Mouse (Mus musculus): ENCODE measurements around the gene Tmem218. TPM values are rescaled to one million over a fixed set of nuclear protein-coding genes. Genes with fewer than 3 reads are reported as not detected.

Tmem218 gene
- polyA plus RNA-seq (2014; fragmentation: Nextera tagmentation; extraction: Ambion mirVana) = 9.8 and 10.6 TPM in 2 replicates

DNA sequence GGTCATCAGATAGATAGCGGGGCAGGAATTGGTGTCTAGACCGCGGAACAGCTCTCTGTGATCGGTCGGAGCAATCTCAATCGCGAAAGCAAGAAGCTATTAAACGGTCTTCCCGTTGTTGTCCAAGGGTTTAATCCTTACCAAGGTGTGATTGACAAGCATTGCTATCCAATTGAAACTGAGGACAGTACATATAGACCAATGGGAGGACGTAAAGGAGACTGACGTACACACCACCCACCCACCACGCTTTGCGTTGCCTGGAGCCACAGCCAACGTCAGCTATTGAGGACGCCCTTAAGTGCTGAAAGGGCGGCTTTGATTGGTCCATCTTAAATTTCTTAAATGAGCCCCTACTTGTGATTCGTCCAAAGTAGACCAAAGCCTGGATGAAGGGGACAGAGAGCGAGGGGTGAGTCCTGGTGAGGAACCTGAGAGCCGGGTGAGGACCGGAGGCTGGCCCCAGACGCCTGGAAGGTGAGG lies at the start of gene Tmem218:
TSS of gene Tmem218 (plus strand) at position 295 of the 483 bp plus-strand sequence.
- Histone ChIP-seq H3K36me3 (replicated peaks; ENCODE audit: control insufficient read depth, insufficient read depth) (no peaks in the 10 kb centered on the region), H3K9me3 (ENCODE audit: control insufficient read depth, low read length) (no peaks in the 10 kb centered on the region), H3K4me1 (replicated peaks; ENCODE audit: control insufficient read depth, insufficient read depth, low read length) (peaks cover 9% of the 10 kb centered on the region), H3K4me3 (replicated peaks; ENCODE audit: low read length) (peak within 1 kb of the TSS; percentile 73), H3K27ac (peak within 1 kb of the TSS; percentile 91), H3K9ac (peak within 1 kb of the TSS; percentile 74), H3K27me3 (ENCODE audit: control insufficient read depth, insufficient read depth, low read length) (no peaks in the 10 kb centered on the region), H3K4me2 (replicated peaks) (peak within 1 kb of the TSS; percentile 86)
- DNase-seq (ENCODE audit: low spot score) (peak; percentile 99), ATAC-seq (ENCODE audit: low FRiP score) (peak; percentile 100)
- WGBS = 0% methylated on average over 21 of the region's 21 CpGs

DNA sequence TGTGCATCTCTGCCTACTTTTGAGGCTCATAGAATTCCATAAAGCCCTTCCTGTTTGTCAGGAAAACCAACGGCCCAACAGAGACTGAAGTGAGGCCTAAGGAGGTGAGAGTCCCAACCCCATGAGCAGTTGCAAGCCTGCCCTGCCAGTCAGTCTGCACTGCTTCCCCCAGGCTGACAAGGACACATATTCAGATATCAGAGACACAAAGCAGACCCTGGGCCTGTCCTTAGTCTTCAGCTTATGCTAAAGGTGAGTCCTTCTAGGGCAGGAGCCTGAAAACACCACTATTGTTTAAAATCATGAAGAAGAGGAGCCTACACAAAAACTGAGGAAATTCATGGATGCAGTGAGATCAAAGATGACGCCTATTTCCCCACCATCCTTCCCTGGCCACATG lies 47.3 kb upstream of the Tmem218 start:
- Histone ChIP-seq H3K4me3 (replicated peaks; ENCODE audit: low read length) (no peak overlapping the region), H3K9ac (no peak overlapping the region), H3K9me3 (ENCODE audit: control insufficient read depth, low read length) (no peaks in the 10 kb centered on the region), H3K4me1 (replicated peaks; ENCODE audit: control insufficient read depth, insufficient read depth, low read length) (no peaks in the 10 kb centered on the region), H3K36me3 (replicated peaks; ENCODE audit: control insufficient read depth, insufficient read depth) (no peaks in the 10 kb centered on the region), H3K27ac (no peak overlapping the region), H3K27me3 (ENCODE audit: control insufficient read depth, insufficient read depth, low read length) (no peaks in the 10 kb centered on the region), H3K4me2 (replicated peaks) (no peak overlapping the region)
- ATAC-seq (ENCODE audit: low FRiP score) = no peak
- WGBS = 77% methylated on average over 2 of the region's 2 CpGs
- no peak for DNase-seq (ENCODE audit: low spot score)

DNA sequence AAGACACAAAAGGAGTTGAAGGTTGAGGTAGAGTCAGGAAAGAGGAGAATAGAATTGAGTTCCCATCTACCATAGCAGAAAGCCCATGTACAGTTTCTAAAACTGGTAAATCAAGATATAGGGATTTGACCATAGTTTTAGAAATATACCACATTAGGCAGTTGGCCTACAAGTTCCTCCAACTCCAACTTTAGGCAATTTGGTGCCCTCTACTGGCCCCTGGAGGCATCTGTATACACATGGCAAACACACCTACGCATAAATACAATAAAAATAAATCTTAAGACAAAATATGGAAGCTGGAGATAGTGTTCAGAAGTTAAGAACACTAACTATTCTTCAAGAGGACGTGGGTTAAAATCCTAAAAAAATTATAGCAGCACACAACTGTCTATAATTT lies 41.1 kb upstream of the Tmem218 start:
- no peak for ATAC-seq (ENCODE audit: low FRiP score)
- H3K4me3 ChIP-seq (replicated peaks; ENCODE audit: low read length) = no peak overlapping the region
- H3K27me3 ChIP-seq (ENCODE audit: control insufficient read depth, insufficient read depth, low read length) = no peaks in the 10 kb centered on the region
- 82% methylated on average over 2 of the region's 2 CpGs for WGBS
- H3K9me3 ChIP-seq (ENCODE audit: control insufficient read depth, low read length) = no peaks in the 10 kb centered on the region
- H3K4me1 ChIP-seq (replicated peaks; ENCODE audit: control insufficient read depth, insufficient read depth, low read length) = no peaks in the 10 kb centered on the region
- peak; percentile 38 for DNase-seq (ENCODE audit: low spot score)
- H3K4me2 ChIP-seq (replicated peaks) = no peak overlapping the region
- no peak overlapping the region for H3K27ac ChIP-seq
- no peaks in the 10 kb centered on the region for H3K36me3 ChIP-seq (replicated peaks; ENCODE audit: control insufficient read depth, insufficient read depth)
- no peak overlapping the region for H3K9ac ChIP-seq

DNA sequence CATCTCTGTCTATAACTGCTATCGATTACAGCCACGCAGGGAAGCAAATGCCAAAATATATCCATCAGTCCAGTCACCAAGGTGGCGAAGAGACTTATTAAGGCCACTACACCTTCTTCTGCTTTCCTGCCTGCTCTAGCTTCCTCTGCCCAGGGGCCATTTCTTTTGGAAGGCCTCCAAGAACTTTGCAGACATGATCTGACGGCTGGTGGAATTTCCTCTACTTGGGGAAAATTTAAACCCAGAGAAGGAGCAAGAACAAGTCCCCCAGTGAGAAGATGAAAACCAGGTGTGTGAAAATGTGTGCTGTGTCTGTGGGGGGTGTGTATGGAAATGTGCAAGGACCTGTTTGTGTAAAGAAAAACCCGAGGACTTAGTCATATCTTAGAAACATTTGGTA lies 34.6 kb upstream of the Tmem218 start:
- H3K27me3 ChIP-seq (ENCODE audit: control insufficient read depth, insufficient read depth, low read length) = no peaks in the 10 kb centered on the region
- DNase-seq (ENCODE audit: low spot score) = no peak

DNA sequence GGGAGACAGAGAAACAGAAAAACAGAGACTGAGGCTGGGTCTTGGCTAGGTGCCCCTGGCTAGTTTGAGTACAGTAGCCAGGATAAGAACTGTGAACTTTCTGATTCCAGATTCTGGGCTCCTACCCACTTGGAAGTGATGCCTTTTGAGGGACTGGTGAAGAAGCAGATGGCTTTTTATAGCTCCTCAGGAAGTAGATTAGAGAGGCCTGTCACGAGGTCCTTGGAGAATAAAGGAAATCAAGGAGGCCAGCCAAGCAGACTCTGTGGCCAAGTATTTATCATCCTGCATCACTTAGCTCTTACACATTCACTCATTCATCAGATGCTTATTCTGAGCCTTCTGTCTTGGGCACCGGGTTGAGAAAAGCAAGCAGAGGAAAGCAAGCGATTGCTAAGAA lies 32.0 kb upstream of the Tmem218 start:
- DNase-seq (ENCODE audit: low spot score) (no peak), ATAC-seq (ENCODE audit: low FRiP score) (no peak; the same call in 1 of the 2 replicates)
- H3K4me3 ChIP-seq (replicated peaks; ENCODE audit: low read length) = no peak overlapping the region
- WGBS = 51% methylated on average over 3 of the region's 3 CpGs
- peaks cover 20% of the 10 kb centered on the region for H3K4me1 ChIP-seq (replicated peaks; ENCODE audit: control insufficient read depth, insufficient read depth, low read length)
- H3K9ac ChIP-seq = no peak overlapping the region
- no peak overlapping the region for H3K4me2 ChIP-seq (replicated peaks)
- no peak overlapping the region for H3K27ac ChIP-seq
- no peaks in the 10 kb centered on the region for H3K9me3 ChIP-seq (ENCODE audit: control insufficient read depth, low read length)
- no peaks in the 10 kb centered on the region for H3K27me3 ChIP-seq (ENCODE audit: control insufficient read depth, insufficient read depth, low read length)
- no peaks in the 10 kb centered on the region for H3K36me3 ChIP-seq (replicated peaks; ENCODE audit: control insufficient read depth, insufficient read depth)

More for the DNA sequence above, 34.6 kb upstream of the Tmem218 start:
- Histone ChIP-seq H3K4me3 (replicated peaks; ENCODE audit: low read length) (no peak overlapping the region), H3K36me3 (replicated peaks; ENCODE audit: control insufficient read depth, insufficient read depth) (no peaks in the 10 kb centered on the region), H3K27ac (no peak overlapping the region), H3K4me2 (replicated peaks) (no peak overlapping the region), H3K9me3 (ENCODE audit: control insufficient read depth, low read length) (no peaks in the 10 kb centered on the region), H3K9ac (no peak overlapping the region), H3K4me1 (replicated peaks; ENCODE audit: control insufficient read depth, insufficient read depth, low read length) (peaks cover 15% of the 10 kb centered on the region)
- 71% methylated on average over 5 of the region's 5 CpGs for WGBS
- no peak for ATAC-seq (ENCODE audit: low FRiP score)

DNA sequence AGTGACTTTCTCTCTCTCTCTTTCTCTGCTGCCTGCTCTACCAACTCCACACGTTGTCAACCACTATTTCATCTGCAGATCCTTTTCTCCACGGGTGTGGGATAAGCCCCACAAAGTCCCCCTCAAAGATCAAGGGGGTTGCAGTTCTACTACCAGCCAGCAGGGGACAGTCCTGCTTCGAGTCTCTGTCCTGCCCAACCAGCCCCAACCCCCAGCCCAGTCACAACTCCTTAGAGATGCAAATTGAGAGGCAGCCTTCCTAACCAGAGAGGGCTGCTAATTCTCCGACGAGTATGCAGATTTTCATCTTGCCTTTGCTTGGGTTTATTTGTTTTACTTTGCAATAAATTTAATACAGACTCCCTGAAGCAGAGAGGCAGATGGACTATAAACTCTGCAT lies 30.9 kb upstream of the Tmem218 start:
- Histone ChIP-seq H3K9ac (no peak overlapping the region), H3K4me2 (replicated peaks) (0 out of 2 replicates have a peak overlapping the region, but pooled peaks have one; percentile 2), H3K4me1 (replicated peaks; ENCODE audit: control insufficient read depth, insufficient read depth, low read length) (peaks cover 29% of the 10 kb centered on the region), H3K36me3 (replicated peaks; ENCODE audit: control insufficient read depth, insufficient read depth) (no peaks in the 10 kb centered on the region), H3K4me3 (replicated peaks; ENCODE audit: low read length) (no peak overlapping the region), H3K27me3 (ENCODE audit: control insufficient read depth, insufficient read depth, low read length) (no peaks in the 10 kb centered on the region), H3K9me3 (ENCODE audit: control insufficient read depth, low read length) (no peaks in the 10 kb centered on the region), H3K27ac (peak overlapping the region; percentile 43; the same call in 1 of the 2 replicates)
- under 1% methylated on average over 5 of the region's 5 CpGs for WGBS
- ATAC-seq (ENCODE audit: low FRiP score) (no peak), DNase-seq (ENCODE audit: low spot score) (peak; percentile 70)

DNA sequence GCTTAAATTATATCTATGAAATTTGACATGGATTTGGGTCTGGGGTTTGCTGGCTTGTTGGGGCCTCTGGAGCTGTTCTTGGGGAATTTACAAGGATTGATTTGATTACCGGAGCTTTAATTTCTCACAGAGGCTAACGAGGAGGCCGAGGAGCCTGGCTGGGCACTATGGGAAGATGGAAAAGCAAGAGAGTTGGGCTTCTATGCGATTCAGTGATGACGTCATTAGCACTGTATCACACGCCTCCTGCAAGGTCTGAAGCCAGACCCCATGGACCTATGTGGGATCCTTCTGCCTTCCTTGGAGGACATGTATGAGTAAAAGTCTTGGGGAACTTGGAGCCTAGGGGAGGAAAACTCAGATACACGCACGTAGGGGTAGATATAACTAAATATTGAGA lies 30.5 kb upstream of the Tmem218 start:
- Histone ChIP-seq H3K4me2 (replicated peaks) (0 out of 2 replicates have a peak overlapping the region, but pooled peaks have one; percentile 2), H3K27ac (peak overlapping the region; percentile 43; the same call in 1 of the 2 replicates), H3K4me3 (replicated peaks; ENCODE audit: low read length) (no peak overlapping the region), H3K9me3 (ENCODE audit: control insufficient read depth, low read length) (no peaks in the 10 kb centered on the region), H3K9ac (no peak overlapping the region), H3K4me1 (replicated peaks; ENCODE audit: control insufficient read depth, insufficient read depth, low read length) (peaks cover 29% of the 10 kb centered on the region), H3K36me3 (replicated peaks; ENCODE audit: control insufficient read depth, insufficient read depth) (no peaks in the 10 kb centered on the region), H3K27me3 (ENCODE audit: control insufficient read depth, insufficient read depth, low read length) (no peaks in the 10 kb centered on the region)
- ATAC-seq (ENCODE audit: low FRiP score) (no peak), DNase-seq (ENCODE audit: low spot score) (no peak)
- WGBS = 35% methylated on average over 8 of the region's 8 CpGs

DNA sequence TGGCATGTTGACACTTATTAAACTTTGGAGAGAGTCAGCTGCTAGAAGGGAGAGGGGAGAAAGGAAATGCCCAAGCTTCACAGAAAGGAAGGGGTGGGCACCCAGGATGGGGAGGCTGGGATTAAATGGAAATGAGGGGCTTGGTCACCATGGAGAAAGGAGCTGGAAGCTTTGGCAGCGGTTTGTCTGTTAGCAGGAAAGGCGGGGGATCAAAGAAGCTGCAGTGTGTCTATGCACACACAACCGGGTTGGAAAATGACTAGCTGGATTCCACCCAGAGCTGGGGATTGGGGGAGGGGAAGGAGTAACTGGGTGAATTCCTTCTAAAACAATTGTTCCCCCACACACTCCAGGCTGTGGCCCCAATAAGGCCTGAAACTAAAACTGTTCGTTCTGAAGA lies 29.1 kb upstream of the Tmem218 start:
- Histone ChIP-seq H3K27ac (0 out of 2 replicates have a peak overlapping the region, but pooled peaks have one; percentile 2), H3K9me3 (ENCODE audit: control insufficient read depth, low read length) (no peaks in the 10 kb centered on the region), H3K4me3 (replicated peaks; ENCODE audit: low read length) (no peak overlapping the region), H3K4me1 (replicated peaks; ENCODE audit: control insufficient read depth, insufficient read depth, low read length) (peaks cover 29% of the 10 kb centered on the region), H3K27me3 (ENCODE audit: control insufficient read depth, insufficient read depth, low read length) (no peaks in the 10 kb centered on the region), H3K9ac (no peak overlapping the region), H3K4me2 (replicated peaks) (no peak overlapping the region), H3K36me3 (replicated peaks; ENCODE audit: control insufficient read depth, insufficient read depth) (no peaks in the 10 kb centered on the region)
- 17% methylated on average over 4 of the region's 4 CpGs for WGBS
- DNase-seq (ENCODE audit: low spot score) (peak; percentile 68), ATAC-seq (ENCODE audit: low FRiP score) (peak; percentile 68; the same call in 1 of the 2 replicates)

DNA sequence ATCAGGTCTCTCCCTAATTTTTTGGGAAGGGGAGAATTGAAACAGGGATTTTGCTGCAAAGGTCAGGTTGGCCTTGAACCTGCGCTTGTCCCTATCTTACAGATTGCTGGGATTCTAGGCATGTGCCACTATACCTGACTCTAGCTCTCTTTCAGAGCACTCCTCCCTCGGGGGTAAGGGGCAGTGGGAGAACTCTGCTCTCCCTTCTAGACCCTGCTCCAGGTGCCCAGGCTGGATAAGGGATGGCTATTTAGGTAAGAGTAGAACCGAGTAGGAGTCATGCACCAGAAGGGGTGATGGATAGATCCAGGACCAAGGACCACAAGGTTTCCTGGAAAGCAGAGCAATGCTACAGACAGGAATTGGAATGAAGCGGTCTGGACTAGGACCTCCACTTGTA lies 28.4 kb upstream of the Tmem218 start:
- peaks cover 29% of the 10 kb centered on the region for H3K4me1 ChIP-seq (replicated peaks; ENCODE audit: control insufficient read depth, insufficient read depth, low read length)
- 85% methylated on average over 4 of the region's 4 CpGs for WGBS

DNA sequence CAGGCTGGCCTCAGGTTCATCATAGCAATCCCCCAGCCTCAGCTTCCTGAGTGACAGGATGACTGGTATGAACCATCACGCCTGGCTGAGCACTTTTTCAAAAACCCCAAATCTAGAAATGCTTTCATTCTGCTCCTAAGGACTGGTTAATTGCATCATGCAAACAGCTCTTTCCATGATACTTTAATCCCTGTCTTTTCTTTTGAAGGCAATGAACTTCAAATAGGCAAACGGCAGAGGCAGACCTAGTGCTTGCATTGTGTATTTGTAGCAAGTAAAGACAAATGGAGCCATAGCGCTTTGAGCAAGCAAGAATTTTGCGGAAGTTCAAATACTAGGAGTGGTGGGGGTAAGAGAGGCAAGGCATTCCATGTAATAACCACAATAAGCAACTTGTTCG lies 26.4 kb upstream of the Tmem218 start:
- H3K27ac ChIP-seq = no peak overlapping the region
- no peaks in the 10 kb centered on the region for H3K27me3 ChIP-seq (ENCODE audit: control insufficient read depth, insufficient read depth, low read length)
- no peaks in the 10 kb centered on the region for H3K9me3 ChIP-seq (ENCODE audit: control insufficient read depth, low read length)
- WGBS = 55% methylated on average over 5 of the region's 5 CpGs
- no peak overlapping the region for H3K4me3 ChIP-seq (replicated peaks; ENCODE audit: low read length)
- ATAC-seq (ENCODE audit: low FRiP score) (no peak), DNase-seq (ENCODE audit: low spot score) (no peak)
- H3K4me2 ChIP-seq (replicated peaks) = no peak overlapping the region
- H3K4me1 ChIP-seq (replicated peaks; ENCODE audit: control insufficient read depth, insufficient read depth, low read length) = peaks cover 27% of the 10 kb centered on the region
- no peaks in the 10 kb centered on the region for H3K36me3 ChIP-seq (replicated peaks; ENCODE audit: control insufficient read depth, insufficient read depth)
- no peak overlapping the region for H3K9ac ChIP-seq

More for the DNA sequence above, 28.4 kb upstream of the Tmem218 start:
- no peak overlapping the region for H3K4me2 ChIP-seq (replicated peaks)
- no peaks in the 10 kb centered on the region for H3K36me3 ChIP-seq (replicated peaks; ENCODE audit: control insufficient read depth, insufficient read depth)
- no peaks in the 10 kb centered on the region for H3K9me3 ChIP-seq (ENCODE audit: control insufficient read depth, low read length)
- H3K27me3 ChIP-seq (ENCODE audit: control insufficient read depth, insufficient read depth, low read length) = no peaks in the 10 kb centered on the region
- no peak for DNase-seq (ENCODE audit: low spot score)
- no peak overlapping the region for H3K27ac ChIP-seq
- no peak overlapping the region for H3K9ac ChIP-seq
- H3K4me3 ChIP-seq (replicated peaks; ENCODE audit: low read length) = no peak overlapping the region
- no peak for ATAC-seq (ENCODE audit: low FRiP score)
